Mouse (Mus musculus) embryonic facial prominence, embryonic 12.5 days (tissue): ENCODE results near the gene Gm36176. TPM values are rescaled to one million over a fixed set of nuclear protein-coding genes. Genes with fewer than 3 reads are reported as not detected.

Experiments
- ATAC-seq: fragments of 200-750 bp; cut with Nextera tagmentation; 2 replicates; pipeline ENCODE4 v1.8.0; 2017; ENCODE audit not compliant: insufficient number of reproducible peaks, insufficient read depth, low FRiP score, low TSS enrichment
- H3K27ac ChIP-seq: fragments of 300-500 bp; sonication (generic); 2 replicates; pipeline ENCODE4 v1.5.1; 2016; ENCODE audit warnings: mild to moderate bottlenecking
- H3K27me3 ChIP-seq: fragments of 300-500 bp; sonication (generic); 2 replicates; pipeline ENCODE4 v1.6.1; 2016; ENCODE audit warnings: mild to moderate bottlenecking, moderate library complexity
- H3K36me3 ChIP-seq: fragments of 300-500 bp; sonication (generic); 2 replicates; pipeline ENCODE4 v1.6.1; 2016; ENCODE audit warnings: mild to moderate bottlenecking
- H3K4me1 ChIP-seq: fragments of 300-500 bp; sonication (generic); 2 replicates; pipeline ENCODE4 v1.6.1; 2016
- H3K4me2 ChIP-seq: fragments of 300-500 bp; sonication (generic); replicated peaks from 2 replicates; pipeline ENCODE4 v1.6.1; 2016; ENCODE audit warnings: mild to moderate bottlenecking, moderate library complexity
- H3K4me3 ChIP-seq: fragments of 300-500 bp; sonication (generic); 2 replicates; pipeline ENCODE4 v1.5.1; 2016; ENCODE audit warnings: mild to moderate bottlenecking
- H3K9ac ChIP-seq: fragments of 300-500 bp; sonication (generic); 2 replicates; pipeline ENCODE4 v1.6.1; 2016; ENCODE audit warnings: mild to moderate bottlenecking, moderate library complexity
- H3K9me3 ChIP-seq: fragments of 300-500 bp; sonication (generic); 2 replicates; pipeline ENCODE4 v1.6.1; 2016; ENCODE audit warnings: mild to moderate bottlenecking, moderate library complexity
- WGBS: fragments of 180-500 bp; shearing (Covaris S2); methylation state at CpG from one replicate; pipeline ENCODE4 v1.1.7; 2016; 5-methylcytosine and 5-hydroxymethylcytosine counted together
- polyA plus RNA-seq: library from polyadenylated mRNA; unstranded; fragments of >200 nt; fragmentation: Nextera tagmentation; extraction: Ambion mirVana; gene quantifications from 2 replicates; pipeline ENCODE4 v1.2.1, GENCODE M21; 2016

The Gm36176 gene
- polyA plus RNA-seq, 1 experiment from 2014 or later = not detected

- Histone ChIP-seq H3K9ac (no peak overlapping the region), H3K9me3 (no peaks in the 10 kb centered on the region; the same call in 1 of the 2 replicates), H3K4me2 (no peak overlapping the region), H3K4me1 (no peaks in the 10 kb centered on the region), H3K36me3 (no peaks in the 10 kb centered on the region), H3K27me3 (no peaks in the 10 kb centered on the region), H3K4me3 (no peak overlapping the region), H3K27ac (no peak overlapping the region)
- ATAC-seq = no peak
- 51% methylated on average over 12 of the region's 12 CpGs for WGBS
These were observed 39.6 kb downstream of the Gm36176 start for GRCm38 (mm10) chr10:77886007-77886747.

GRCm38 (mm10) chr10:77890987-77891565 lies 44.5 kb downstream of the Gm36176 start:
- Histone ChIP-seq H3K27me3 (no peaks in the 10 kb centered on the region), H3K27ac (no peak overlapping the region), H3K4me2 (no peak overlapping the region), H3K9ac (no peak overlapping the region), H3K36me3 (no peaks in the 10 kb centered on the region), H3K9me3 (no peaks in the 10 kb centered on the region), H3K4me3 (no peak overlapping the region), H3K4me1 (no peaks in the 10 kb centered on the region)
- WGBS = 80% methylated on average over 8 of the region's 8 CpGs
- ATAC-seq = 0 out of 2 replicates have a peak, but pooled peaks have one; percentile 35

GRCm38 (mm10) chr10:77895562-77895961 lies 49.0 kb downstream of the Gm36176 start:
- H3K27ac ChIP-seq = no peak overlapping the region
- H3K4me2 ChIP-seq = no peak overlapping the region
- no peak overlapping the region for H3K4me3 ChIP-seq
- no peaks in the 10 kb centered on the region for H3K9me3 ChIP-seq
- no peak for ATAC-seq
- H3K27me3 ChIP-seq = peaks cover 2% of the 10 kb centered on the region; the same call in 1 of the 2 replicates
- H3K9ac ChIP-seq = no peak overlapping the region
- WGBS = 60% methylated on average over 5 of the region's 5 CpGs
- H3K4me1 ChIP-seq = no peaks in the 10 kb centered on the region
- H3K36me3 ChIP-seq = no peaks in the 10 kb centered on the region

Other genes with a start within 250 kb of the Gm36176 start
- gene Sumo3, start 240.7 kb upstream of the Gm36176 start, polyA plus RNA-seq = 385 and 391 TPM in 2 replicates
- gene Gm49325, start 240.6 kb upstream of the Gm36176 start, polyA plus RNA-seq = 7.0 and 7.1 TPM in 2 replicates
- gene Ube2g2, start 224.5 kb upstream of the Gm36176 start, polyA plus RNA-seq = 76.7 and 81.7 TPM in 2 replicates
- gene Tspear, start 160.2 kb upstream of the Gm36176 start, polyA plus RNA-seq = 0.32 and 0.69 TPM in 2 replicates
- gene Gm19402, start 156.0 kb upstream of the Gm36176 start, polyA plus RNA-seq = not detected in 2 replicates
- not detected in 2 replicates for gene Gm9508, start 149.6 kb upstream of the Gm36176 start, polyA plus RNA-seq
- gene Gm10272, start 140.2 kb upstream of the Gm36176 start, polyA plus RNA-seq = not detected in 2 replicates
- not detected in 2 replicates for gene Gm10024, start 135.3 kb upstream of the Gm36176 start, polyA plus RNA-seq
- gene Gm10142, start 131.0 kb upstream of the Gm36176 start, polyA plus RNA-seq = not detected in 2 replicates
- gene Krtap12-1, start 126.2 kb upstream of the Gm36176 start, polyA plus RNA-seq = not detected in 2 replicates
- not detected in 2 replicates for gene Gm10100, start 120.3 kb upstream of the Gm36176 start, polyA plus RNA-seq
- gene Gm18596, start 104.2 kb upstream of the Gm36176 start, polyA plus RNA-seq = not detected in 2 replicates
- not detected in 2 replicates for gene Gm9736, start 95.4 kb upstream of the Gm36176 start, polyA plus RNA-seq
- gene Gm3233, start 87.1 kb upstream of the Gm36176 start, polyA plus RNA-seq = not detected in 2 replicates
- gene Gm3238, start 75.5 kb upstream of the Gm36176 start, polyA plus RNA-seq = not detected in 2 replicates
- not detected in 2 replicates for gene Gm7138, start 69.9 kb upstream of the Gm36176 start, polyA plus RNA-seq
- gene Gm3250, start 64.3 kb upstream of the Gm36176 start, polyA plus RNA-seq = not detected in 2 replicates
- not detected in 2 replicates for gene Gm7137, start 58.6 kb upstream of the Gm36176 start, polyA plus RNA-seq
- not detected in 2 replicates for gene Gm9639, start 51.7 kb upstream of the Gm36176 start, polyA plus RNA-seq
- gene Gm19668, start 47.7 kb upstream of the Gm36176 start, polyA plus RNA-seq = not detected in 2 replicates
- gene Gm9507, start 35.0 kb upstream of the Gm36176 start, polyA plus RNA-seq = not detected in 2 replicates
- not detected in 2 replicates for gene Gm2696, start 32.1 kb upstream of the Gm36176 start, polyA plus RNA-seq
- gene Krtap10-4, start 19.7 kb upstream of the Gm36176 start, polyA plus RNA-seq = not detected in 2 replicates
- gene Krtap10-10, start 10.9 kb upstream of the Gm36176 start, polyA plus RNA-seq = not detected in 2 replicates
- not detected in 2 replicates for gene Gm10318, start 6.1 kb downstream of the Gm36176 start, polyA plus RNA-seq
- gene Gm3285, start 15.2 kb downstream of the Gm36176 start, polyA plus RNA-seq = not detected in 2 replicates
- gene Lrrc3, start 55.7 kb downstream of the Gm36176 start, polyA plus RNA-seq = 4.4 and 4.7 TPM in 2 replicates
- gene Trpm2, start 123.8 kb downstream of the Gm36176 start, polyA plus RNA-seq = 0.72 and 0.87 TPM in 2 replicates
- 32.9 and 35.1 TPM in 2 replicates for gene 1810043G02Rik, start 131.7 kb downstream of the Gm36176 start, polyA plus RNA-seq
- gene Pfkl, start 163.3 kb downstream of the Gm36176 start, polyA plus RNA-seq = 137 TPM in 2 replicates
- 0.19 and 0.41 TPM in 2 replicates for gene Dnmt3l, start 195.1 kb downstream of the Gm36176 start, polyA plus RNA-seq
- 0.17 and 0.42 TPM in 2 replicates for gene Aire, start 196.8 kb downstream of the Gm36176 start, polyA plus RNA-seq
- 2.5 and 2.6 TPM in 2 replicates for gene Icosl, start 222.5 kb downstream of the Gm36176 start, polyA plus RNA-seq